Mouse (Mus musculus) liver, embryonic 14.5 days (tissue): Measurements from ENCODE around the gene Cyb5d2.

ENCODE experiments used
- CTCF ChIP-seq: IDR thresholded peaks from 2 replicates; pipeline ENCODE4 v1.5.1; 2016; ENCODE audit warnings: antibody characterized with exemption, low read depth, control low read depth
- EP300 ChIP-seq: IDR thresholded peaks from 2 replicates; pipeline ENCODE4 v1.6.1; 2016; ENCODE audit warnings: antibody characterized with exemption, low read depth

DNA sequence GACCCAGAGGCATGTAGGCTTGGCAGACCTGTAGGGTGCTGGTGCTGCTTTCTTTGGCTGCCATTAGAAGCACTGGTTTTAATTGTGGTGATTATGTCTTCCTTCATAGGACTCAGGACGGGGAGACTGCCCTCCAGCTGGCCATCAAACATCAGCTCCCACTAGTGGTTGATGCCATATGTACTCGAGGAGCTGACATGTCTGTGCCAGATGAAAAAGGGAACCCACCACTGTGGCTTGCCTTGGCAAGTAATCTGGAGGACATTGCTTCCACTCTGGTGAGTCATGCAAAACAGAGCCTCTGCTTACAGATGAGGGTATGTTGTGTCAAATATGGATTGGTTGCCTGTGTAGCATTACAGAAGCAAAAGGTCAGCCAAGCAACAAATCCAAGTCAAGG is 44.0 kb downstream of the Cyb5d2 start:
- no peak for TF ChIP-seq EP300
- TF ChIP-seq CTCF: peak; percentile 31
